Mouse (Mus musculus) heart, adult 18-20 months (tissue): ENCODE data around the gene Kcnj16. TPM values are rescaled to one million over a fixed set of nuclear protein-coding genes. Genes with fewer than 3 reads are reported as not detected.
A peak's percentile ranks its signal among the peaks of the same experiment; 100 is the strongest.

ENCODE experiments used
- DNase-seq, 2 experiments: peaks; one replicate each; pipeline ENCODE4 v3.0.0; 2021 to 2022; ENCODE audit warnings: mixed read lengths in 1 of 2
- long read RNA-seq, 2 experiments: library from polyadenylated mRNA; stranded (forward); transcript quantifications; one replicate each; pipeline ENCODE4 v2.0.0; 2021
- total RNA-seq, 2 experiments: library from RNA; stranded (reverse); gene quantifications; 2 replicates each; pipeline ENCODE4 v1.2.3; 2021

The Kcnj16 gene
- total RNA-seq: under 1 TPM in 1 of 2 experiments, not detected in 1; 0.72 TPM
- long read RNA-seq, experiment 1: 0 reads
- long read RNA-seq, experiment 2: 0 reads

GRCm38 (mm10) chr11:110967762-110968135, at the start of gene Kcnj16:
Gene Kcnj16 (plus strand): TSS chr11:110968033.
- DNase-seq: no peak

GRCm38 (mm10) chr11:110918808-110919465, 48.9 kb upstream of the Kcnj16 start:
- DNase-seq: no peak

GRCm38 (mm10) chr11:110935699-110936098, 32.1 kb upstream of the Kcnj16 start:
- DNase-seq: no peak

- no peak for DNase-seq
Measured at GRCm38 (mm10) chr11:110942280-110942679, 25.6 kb upstream of the Kcnj16 start.

DNA sequence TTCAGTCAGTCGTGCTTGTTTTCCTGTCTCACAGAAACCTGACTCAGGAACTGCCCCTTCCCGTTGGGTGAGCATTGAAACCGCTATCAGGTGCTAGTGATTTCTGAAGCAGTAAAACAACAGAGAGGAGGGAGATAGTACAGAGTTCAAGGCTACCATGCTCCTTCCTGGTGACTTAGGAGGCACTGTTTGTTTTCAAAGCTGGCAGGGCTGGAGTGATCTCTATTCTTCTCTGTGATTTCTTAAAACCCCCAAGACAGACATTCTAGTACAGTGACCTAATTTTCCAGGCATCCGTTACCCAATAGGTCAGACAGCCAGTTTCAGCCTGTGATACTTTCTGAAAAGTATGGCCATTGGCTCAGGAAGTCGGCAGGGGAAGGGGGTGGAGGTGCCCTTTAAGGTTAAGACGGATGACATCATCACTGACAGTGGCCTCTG, 25.1 kb upstream of the Kcnj16 start:
- peak; percentile 2 to 7 for DNase-seq

DNA sequence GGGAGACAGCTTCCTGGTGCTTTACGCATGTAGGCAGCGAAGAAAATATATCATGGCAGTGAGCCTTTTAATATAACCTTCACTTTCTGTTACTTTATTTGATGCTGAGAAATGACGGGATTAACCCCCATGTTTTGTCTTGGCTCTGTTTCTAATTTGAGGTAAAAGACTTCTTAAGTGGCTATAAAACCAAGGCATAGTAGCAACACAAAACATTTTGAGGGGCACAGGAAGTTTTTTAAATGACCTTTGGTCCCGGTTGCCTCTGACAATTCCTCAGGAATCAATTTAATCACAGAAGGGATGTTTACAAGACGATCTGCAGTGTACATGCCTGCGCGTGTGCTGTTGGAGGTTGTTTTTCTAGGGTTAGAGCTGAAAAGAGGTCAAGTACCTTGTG, 11.2 kb upstream of the Kcnj16 start:
- no peak for DNase-seq

DNA sequence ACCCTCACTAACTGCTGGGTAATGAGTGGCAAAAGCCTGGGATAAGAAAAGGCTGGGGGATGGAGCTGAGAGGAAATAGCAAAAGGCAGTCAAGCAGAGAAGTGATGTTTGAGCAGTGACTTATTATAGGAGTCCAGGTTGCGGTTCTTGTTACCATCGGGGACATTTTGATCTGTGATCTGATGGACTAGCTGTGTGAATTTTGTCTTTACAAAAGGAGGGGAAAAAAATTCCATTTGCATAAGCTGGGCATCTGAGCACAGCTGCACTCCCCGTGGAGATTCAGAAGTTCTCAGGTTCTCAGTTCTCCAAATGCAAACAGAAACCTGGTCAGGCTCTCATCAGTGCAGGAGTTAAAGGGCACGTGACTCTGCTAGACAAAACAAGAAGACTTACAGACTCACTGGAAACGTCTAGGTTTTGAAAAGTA, 6.2 kb upstream of the Kcnj16 start:
- no peak for DNase-seq

DNA sequence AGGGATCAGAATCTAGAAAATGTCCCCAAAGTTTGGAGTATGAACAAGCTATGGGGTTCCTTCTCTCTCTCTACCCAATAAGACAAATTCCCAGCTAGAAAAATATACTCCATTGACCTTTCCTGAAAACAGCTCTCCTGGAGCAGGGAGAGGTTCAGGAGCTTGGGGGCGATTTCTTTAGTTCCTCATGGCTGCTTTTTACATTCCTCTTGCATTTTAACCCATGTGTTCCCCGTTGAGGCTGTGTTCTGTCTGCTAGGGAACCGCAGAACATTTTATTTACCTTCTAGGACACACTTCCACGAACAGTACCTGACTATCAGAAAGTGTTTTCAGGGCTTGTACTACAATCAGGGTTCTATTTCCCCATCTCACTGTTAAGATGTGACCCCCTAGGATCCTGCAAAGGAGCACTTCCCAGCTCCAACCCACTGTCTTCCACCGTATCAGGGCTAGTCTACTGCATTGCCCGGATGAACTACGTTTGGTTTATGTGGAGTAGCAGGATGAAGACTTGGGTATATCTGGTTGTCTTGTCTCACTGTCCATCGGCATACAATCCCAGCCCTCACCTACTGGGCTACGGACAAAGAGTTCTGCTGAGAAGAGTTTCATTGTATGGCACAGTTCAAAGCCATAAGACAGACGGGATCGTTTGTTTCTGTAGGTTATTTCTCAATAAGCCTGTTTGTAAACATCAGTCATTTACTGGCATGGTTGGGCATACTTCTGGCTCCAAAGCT, 643 bp upstream of the Kcnj16 start:
- no peak for DNase-seq

- no peak for DNase-seq
Measured at GRCm38 (mm10) chr11:110968901-110969300, 1.1 kb downstream of the Kcnj16 start.

DNA sequence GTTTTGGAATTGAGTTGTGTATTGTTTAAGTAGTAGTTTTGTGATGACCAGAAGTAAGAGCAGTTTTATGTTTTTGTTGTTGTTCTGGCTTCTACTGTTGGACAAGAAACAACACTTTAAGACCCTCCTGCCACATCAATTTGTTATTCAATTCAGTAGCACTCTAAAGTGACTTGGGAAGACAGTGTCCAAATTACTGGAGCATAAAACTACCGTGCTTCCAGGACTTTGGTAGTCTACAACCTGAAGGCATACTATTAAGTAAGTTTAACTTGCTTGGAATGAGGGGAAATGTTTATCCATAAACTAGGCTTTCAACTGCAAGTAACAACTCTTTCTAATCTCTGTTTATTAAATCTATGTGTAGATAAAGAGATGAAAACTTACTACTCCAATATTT, 17.7 kb downstream of the Kcnj16 start:
- no peak for DNase-seq

DNA sequence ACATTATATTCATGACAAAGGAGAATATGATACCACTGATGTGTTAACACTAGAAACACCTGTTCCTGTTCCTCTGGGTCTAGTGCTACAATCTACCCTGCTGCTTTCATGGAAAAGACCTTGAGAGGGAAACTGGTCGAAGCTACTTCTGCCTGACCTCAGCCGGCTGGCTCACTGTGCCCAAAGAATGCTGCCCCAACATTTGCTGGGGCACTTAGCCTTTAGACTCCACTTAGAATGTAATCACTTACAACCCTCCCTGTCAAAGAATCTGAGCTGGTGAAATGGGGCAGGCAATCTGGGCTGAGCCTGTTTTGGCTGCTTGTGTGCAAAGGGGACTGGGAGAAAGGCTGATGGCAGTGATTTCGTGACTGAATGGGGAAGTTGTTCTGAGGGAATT, 18.1 kb downstream of the Kcnj16 start:
- peak; percentile 5 to 13 for DNase-seq

DNA sequence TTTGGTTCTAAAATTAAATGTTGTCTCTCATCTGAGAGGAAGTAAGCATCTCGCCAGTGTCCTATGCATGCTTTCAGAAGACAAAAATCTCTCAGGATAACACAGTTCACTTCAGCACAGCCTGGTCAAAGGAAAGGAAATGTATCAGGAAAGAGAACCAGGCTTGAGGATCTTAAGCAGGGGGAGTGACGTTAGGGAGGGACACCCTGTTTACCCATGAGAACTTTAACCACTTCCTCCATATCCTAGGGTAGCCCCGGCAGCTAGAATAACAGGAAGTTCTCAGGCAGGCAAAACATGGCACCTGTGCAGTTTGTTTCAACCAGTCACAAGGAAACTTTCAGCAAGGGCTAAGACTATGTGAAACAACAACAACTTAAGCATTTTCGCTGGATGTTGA, 25.8 kb downstream of the Kcnj16 start:
- DNase-seq: peak; percentile 18 to 50

GRCm38 (mm10) chr11:110997211-110997610, 29.4 kb downstream of the Kcnj16 start:
- peak; percentile 1 to 8 for DNase-seq

GRCm38 (mm10) chr11:111005103-111005502, 37.3 kb downstream of the Kcnj16 start:
- no peak for DNase-seq

- DNase-seq: no peak
Measured at GRCm38 (mm10) chr11:111009471-111009870, 41.6 kb downstream of the Kcnj16 start.

GRCm38 (mm10) chr11:111016206-111016605, 48.4 kb downstream of the Kcnj16 start:
- DNase-seq: no peak

DNA sequence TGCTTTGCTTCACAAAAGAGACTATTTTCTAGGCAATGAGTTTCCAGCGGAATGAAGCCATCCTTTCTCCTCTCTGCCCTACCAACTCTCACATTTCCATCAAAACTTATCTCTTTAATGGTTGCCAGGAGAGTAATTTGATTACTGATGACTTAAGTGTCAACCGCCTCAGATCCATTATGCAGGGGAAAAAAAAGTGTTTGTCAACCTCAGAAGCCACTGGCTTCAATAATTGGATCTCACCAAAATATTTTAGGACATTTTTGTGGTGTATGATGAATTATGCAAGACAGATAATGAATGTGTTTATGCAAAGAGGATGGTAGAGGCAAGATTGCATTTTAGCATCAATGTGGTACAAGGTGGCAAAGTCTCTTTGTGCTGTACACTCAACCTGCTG, 52.4 kb downstream of the Kcnj16 start:
- no peak for DNase-seq

GRCm38 (mm10) chr11:111022681-111023281, 54.9 kb downstream of the Kcnj16 start:
- no peak for DNase-seq

DNA sequence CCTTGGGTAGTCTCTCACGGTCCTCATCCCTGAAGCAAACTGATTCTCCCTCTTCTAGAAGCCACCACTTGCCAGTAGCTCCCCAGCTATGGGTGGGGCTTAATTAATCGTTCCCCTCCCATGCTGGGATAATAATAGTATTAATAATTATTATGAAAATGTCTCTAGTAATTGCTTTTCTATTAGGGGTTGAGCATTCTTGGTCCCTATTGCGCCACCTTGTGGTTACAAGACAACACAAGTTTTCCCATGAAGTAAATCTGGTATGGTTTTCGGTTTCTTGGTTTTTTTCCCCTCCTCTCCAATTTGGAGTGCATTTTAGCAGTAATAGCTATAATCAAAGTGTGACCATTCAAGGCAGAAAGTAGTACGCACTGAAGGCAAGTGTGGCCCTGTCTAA, 74.3 kb downstream of the Kcnj16 start:
- DNase-seq: peak; percentile 21 to 55

DNA sequence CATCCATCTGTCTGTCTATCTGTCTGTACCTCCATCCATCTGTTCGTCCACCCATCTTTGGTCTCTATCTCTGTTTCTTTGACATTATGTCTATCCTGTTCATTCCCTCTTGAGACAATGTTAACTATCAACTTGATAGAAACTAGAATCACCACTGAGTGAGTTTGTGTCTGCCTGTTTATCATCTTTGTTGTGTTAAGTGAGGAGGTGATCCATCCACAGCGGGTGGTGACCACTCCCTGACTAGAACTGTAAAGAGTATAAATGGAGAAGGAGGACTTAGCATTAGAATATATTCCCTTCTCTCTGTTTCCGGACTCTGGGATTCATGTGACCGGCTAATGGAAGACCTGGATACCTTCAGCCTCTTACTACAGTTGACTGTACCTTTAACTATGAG, 75.5 kb downstream of the Kcnj16 start:
- no peak for DNase-seq

- DNase-seq: no peak
Measured at GRCm38 (mm10) chr11:111054252-111054651, 86.4 kb downstream of the Kcnj16 start.

DNA sequence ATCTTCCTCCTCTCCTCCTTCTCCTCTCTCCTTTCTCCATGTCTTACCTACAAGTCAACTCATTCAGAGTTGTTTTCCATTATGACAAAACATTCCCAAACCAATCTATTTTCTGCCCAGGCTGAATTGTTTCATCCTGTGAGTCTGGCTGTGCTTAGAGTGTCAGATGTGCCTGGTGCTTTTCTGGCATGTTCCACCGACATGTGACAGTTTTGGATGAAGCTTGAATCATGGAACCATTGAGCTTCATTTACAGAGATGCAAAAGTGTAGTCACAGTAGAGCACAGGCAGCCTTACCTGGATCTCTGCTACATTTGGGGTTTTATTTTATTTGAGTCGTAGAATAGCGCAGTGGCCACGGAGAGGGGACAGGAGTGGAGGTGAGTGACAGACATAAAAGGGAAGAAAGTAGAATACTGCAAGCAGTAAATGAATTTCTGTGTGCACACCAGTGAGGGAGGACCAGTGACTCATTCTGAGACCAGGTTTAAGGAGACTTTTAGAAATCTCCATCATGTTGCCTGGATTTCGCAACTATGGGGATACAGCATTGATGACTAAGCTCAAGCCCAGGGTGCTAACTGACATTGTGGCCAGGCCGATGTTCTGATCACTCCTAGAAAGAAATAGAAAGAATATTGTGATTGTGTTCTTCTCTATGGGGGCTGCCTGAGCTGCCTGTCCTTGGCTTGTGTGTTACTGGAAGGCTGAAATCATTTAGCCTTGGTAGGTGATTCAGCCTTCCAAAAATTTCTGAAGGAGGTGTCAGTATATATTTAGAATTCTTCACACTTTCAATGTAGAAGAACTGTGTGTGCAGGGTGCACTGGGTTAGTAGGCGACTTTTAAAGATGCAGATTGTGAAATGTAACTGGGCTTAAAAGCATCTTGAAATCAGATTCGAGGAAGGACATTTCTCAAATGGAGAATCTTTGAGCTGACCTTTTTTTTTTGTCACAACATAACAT, 87.3 kb downstream of the Kcnj16 start:
- no peak for DNase-seq
